Mouse (Mus musculus): ENCODE data around the gene Acbd4.

DNA sequence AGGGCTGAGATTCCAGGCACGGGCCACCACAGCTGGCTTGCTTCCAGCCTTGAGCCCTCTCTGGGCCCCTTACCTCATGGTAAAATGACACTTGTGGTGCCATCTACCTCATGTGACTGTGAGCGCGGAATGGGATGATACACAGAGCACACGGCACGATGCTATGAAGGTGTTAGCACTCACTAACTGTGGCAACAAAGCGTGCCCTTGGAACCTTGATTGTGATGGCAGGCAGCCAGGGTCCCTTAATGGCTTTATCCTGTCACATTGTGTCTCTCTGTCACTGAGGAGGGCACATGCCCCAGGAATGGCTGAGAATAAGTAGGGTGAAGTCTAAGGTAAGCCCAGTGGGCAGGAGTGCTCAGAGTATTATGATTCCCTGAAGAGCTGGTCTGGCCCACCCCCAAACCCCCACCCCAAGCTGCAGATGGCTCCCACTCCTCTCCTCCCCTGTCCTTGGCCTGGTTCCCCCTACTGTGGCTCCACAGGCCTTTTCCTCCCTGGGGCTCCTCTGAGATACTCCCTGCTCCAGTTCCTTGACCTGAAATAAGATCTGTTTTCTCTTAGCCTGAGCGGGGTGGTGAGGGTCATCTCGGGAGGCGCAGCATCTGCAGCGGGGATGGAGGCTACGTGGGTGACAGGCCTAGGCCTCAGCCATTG is 2.8 kb upstream of the Acbd4 start:
- TF ChIP-seq CTCF (IDR thresholded peaks at IDR 0.05; ENCODE audit: insufficient read depth, low read length), result no peak
- no peak for TF ChIP-seq POLR2A (IDR thresholded peaks at IDR 0.05; ENCODE audit: borderline replicate concordance, extremely low read depth, low read depth, low read length)
